ENCODE assay signal across 8 mouse cellular contexts in the genomic region with DNA sequence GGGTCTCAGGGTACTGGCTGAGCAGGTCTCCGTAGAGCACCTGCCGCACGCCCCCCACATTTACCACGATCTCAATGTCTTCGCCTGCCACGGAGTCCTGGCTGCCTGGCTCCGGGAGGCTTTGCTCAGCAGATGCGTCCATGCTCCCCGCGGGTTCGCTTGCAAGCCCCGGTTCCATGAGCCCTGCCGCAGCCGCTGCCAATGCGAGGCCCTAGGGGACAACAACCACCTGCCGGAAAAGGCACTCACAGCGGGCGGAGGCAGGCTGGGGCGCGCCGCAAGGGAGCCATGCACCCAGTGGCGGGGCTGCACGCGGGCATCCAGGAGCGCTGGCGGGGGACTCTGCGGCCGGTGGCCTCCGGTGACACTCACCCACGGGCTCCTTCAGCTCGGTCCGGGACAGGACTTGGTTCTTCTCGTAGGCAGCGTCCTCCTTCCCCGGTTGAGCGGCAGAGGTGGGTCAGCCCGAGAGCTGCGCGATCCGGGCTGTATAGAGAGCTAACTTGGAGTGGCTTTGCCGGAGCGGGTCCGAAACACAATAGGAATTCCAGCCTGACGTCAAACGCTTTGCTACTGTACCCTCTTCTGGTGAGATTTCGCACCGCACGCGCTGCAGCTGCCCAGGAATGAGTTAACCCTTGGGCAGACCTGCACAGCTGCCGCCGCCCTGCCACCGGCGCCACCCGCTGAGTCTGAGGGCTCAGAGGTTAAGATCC. TPM values are rescaled to one million over a fixed set of nuclear protein-coding genes. Genes with fewer than 3 reads are reported as not detected.
DNase-seq lines count a peak whose midpoint lies in the region; ATAC-seq and TF ChIP-seq lines count a peak whose summit lies in the region.

No protein-coding gene starts in this region.

- no peaks in the 10 kb centered on the region for H3K36me3 ChIP-seq in embryonic facial prominence, embryonic 11.5 days (replicated peaks; ENCODE audit: control insufficient read depth, insufficient read depth, low read depth, low read length)
- H3K36me3 ChIP-seq in hindbrain, embryonic 10.5 days = no peaks in the 10 kb centered on the region
- no peaks in the 10 kb centered on the region for H3K36me3 ChIP-seq in liver, postnatal 0 days (replicated peaks; ENCODE audit: insufficient read depth, low read length)

- H3K9me3 ChIP-seq in embryonic facial prominence, embryonic 11.5 days (replicated peaks; ENCODE audit: control insufficient read depth, low read length) = no peaks in the 10 kb centered on the region
- H3K9me3 ChIP-seq in hindbrain, embryonic 10.5 days = no peaks in the 10 kb centered on the region
- H3K9me3 ChIP-seq in liver, postnatal 0 days (ENCODE audit: low read length) = no peaks in the 10 kb centered on the region

- WGBS in embryonic facial prominence, embryonic 11.5 days = under 1% methylated on average over 50 of the region's 54 CpGs
- WGBS in hindbrain, embryonic 10.5 days = under 1% methylated on average over 54 of the region's 54 CpGs
- WGBS in liver, postnatal 0 days (ENCODE audit: insufficient replicate concordance) = 1% methylated on average over 52 of the region's 54 CpGs
- WGBS in olfactory bulb, adult 2 months = 1% methylated on average over 54 of the region's 54 CpGs

- peak overlapping the region; percentile 99 for H3K4me2 ChIP-seq in embryonic facial prominence, embryonic 11.5 days (ENCODE audit: low read depth, low read length)
- peak overlapping the region; percentile 22; the same call in 1 of the 2 replicates for H3K4me2 ChIP-seq in liver, postnatal 0 days (ENCODE audit: low read depth, low read length)

- TF ChIP-seq CTCF in liver, postnatal 0 days (IDR thresholded peaks at IDR 0.05; ENCODE audit: low read depth) = 0 out of 2 replicates have a peak, but pooled peaks have one; percentile 2
- peak; percentile 60 for TF ChIP-seq CTCF in olfactory bulb, adult 2 months (IDR thresholded peaks at IDR 0.05; ENCODE audit: insufficient read depth, low read depth, low read length)

- H3K27ac ChIP-seq in embryonic facial prominence, embryonic 11.5 days (replicated peaks; ENCODE audit: low read depth, low read length) = no peak overlapping the region
- H3K27ac ChIP-seq in hindbrain, embryonic 10.5 days = peak overlapping the region; percentile 83
- no peak overlapping the region for H3K27ac ChIP-seq in liver, postnatal 0 days (ENCODE audit: low read depth)
- H3K27ac ChIP-seq in olfactory bulb, adult 2 months (ENCODE audit: insufficient read depth, low read depth, low read length) = peak overlapping the region; percentile 87

- peak; percentile 81 for TF ChIP-seq POLR2A in olfactory bulb, adult 2 months (IDR thresholded peaks at IDR 0.05; ENCODE audit: insufficient read depth, low read depth, low read length)

- DNase-seq in urinary bladder, adult 2 months (ENCODE audit: low spot score) = peak; percentile 36
- no peak for DNase-seq in urinary bladder, postnatal 36 days (ENCODE audit: low spot score in 2 of 2)
- peak; percentile 82 for DNase-seq in embryonic facial prominence, embryonic 11.5 days (ENCODE audit: low spot score)
- DNase-seq in hindbrain, embryonic 10.5 days (ENCODE audit: low spot score) = peak; percentile 78
- peak; percentile 59 to 76 for DNase-seq in layer of hippocampus, adult 18-20 months (ENCODE audit: low spot score in 2 of 2)
- no peak for DNase-seq in liver, postnatal 0 days
- no peak for DNase-seq in cerebellum, adult 11-12 months

- H3K4me3 ChIP-seq in embryonic facial prominence, embryonic 11.5 days (ENCODE audit: low read depth, low read length) = peak overlapping the region; percentile 52
- H3K4me3 ChIP-seq in hindbrain, embryonic 10.5 days = peak overlapping the region; percentile 68
- H3K4me3 ChIP-seq in liver, postnatal 0 days (ENCODE audit: low read depth, low read length) = no peak overlapping the region
- peak overlapping the region; percentile 61 for H3K4me3 ChIP-seq in olfactory bulb, adult 2 months (ENCODE audit: insufficient read depth, low read depth, low read length)

- TF ChIP-seq EP300 in liver, postnatal 0 days (IDR thresholded peaks at IDR 0.05; ENCODE audit: low read depth) = no peak

- H3K4me1 ChIP-seq in embryonic facial prominence, embryonic 11.5 days (ENCODE audit: control insufficient read depth, insufficient read depth, low read length) = no peaks in the 10 kb centered on the region; the same call in 1 of the 2 replicates
- peaks cover 18% of the 10 kb centered on the region for H3K4me1 ChIP-seq in hindbrain, embryonic 10.5 days (replicated peaks)
- H3K4me1 ChIP-seq in liver, postnatal 0 days (ENCODE audit: insufficient read depth) = no peaks in the 10 kb centered on the region
- no peaks in the 10 kb centered on the region for H3K4me1 ChIP-seq in olfactory bulb, adult 2 months (ENCODE audit: control insufficient read depth, insufficient read depth, low read length)

- H3K9ac ChIP-seq in embryonic facial prominence, embryonic 11.5 days (replicated peaks; ENCODE audit: low read length) = peak overlapping the region; percentile 50
- H3K9ac ChIP-seq in liver, postnatal 0 days (replicated peaks) = no peak overlapping the region

- ATAC-seq in embryonic facial prominence, embryonic 11.5 days (replicated peaks; ENCODE audit: insufficient number of reproducible peaks, low FRiP score, low TSS enrichment, low read depth) = peak; percentile 66; the same call in 1 of the 2 replicates
- no peak for ATAC-seq in liver, postnatal 0 days

- peaks cover 15% of the 10 kb centered on the region for H3K27me3 ChIP-seq in embryonic facial prominence, embryonic 11.5 days (ENCODE audit: control insufficient read depth, insufficient read depth, low read length)
- H3K27me3 ChIP-seq in hindbrain, embryonic 10.5 days (ENCODE audit: insufficient read depth, poor library complexity, severe bottlenecking) = peaks cover 55% of the 10 kb centered on the region
- H3K27me3 ChIP-seq in liver, postnatal 0 days (ENCODE audit: insufficient read depth, low read length) = peaks cover 25% of the 10 kb centered on the region

RNA-seq across cellular contexts. Expression of a gene that starts 0.5 kb away (rescaled TPM):
- polyA plus RNA-seq in urinary bladder, adult 2 months (2012; rRNA removed) = 64.0 and 68.7 TPM in 2 replicates
- polyA plus RNA-seq in embryonic facial prominence, embryonic 11.5 days (2014; fragmentation: Nextera tagmentation; extraction: Ambion mirVana) = 0.52 and 0.86 TPM in 2 replicates
- 0.31 and 0.58 TPM in 2 replicates for polyA plus RNA-seq in hindbrain, embryonic 10.5 days (2016; fragmentation: Nextera tagmentation; extraction: Ambion mirVana)
- total RNA-seq in layer of hippocampus, adult 18-20 months (2021) = 10 to 100 TPM; 41.3 to 53.9 TPM
- 0.14 and 0.17 TPM in 2 replicates for polyA plus RNA-seq in liver, postnatal 0 days (2015; fragmentation: Nextera tagmentation; extraction: Ambion mirVana)
- polyA plus RNA-seq in olfactory bulb, adult 2 months (2012; ENCODE audit: insufficient read depth, insufficient read length, low replicate concordance, missing spikeins) = 128 TPM in 1 of 2 replicates, not detected in the other

Comparison
In these comparisons a context has a peak if more than half of its experiments do, and no peak if none do; other contexts are left out.
1. DNase-seq: peak in urinary bladder, adult 2 months (single experiment), embryonic facial prominence, embryonic 11.5 days (single experiment), hindbrain, embryonic 10.5 days (single experiment) and layer of hippocampus, adult 18-20 months (2 of 2); none in urinary bladder, postnatal 36 days (0 of 2), liver, postnatal 0 days (single experiment) and cerebellum, adult 11-12 months (single experiment).
2. H3K27ac ChIP-seq: peak in hindbrain, embryonic 10.5 days (single experiment) and olfactory bulb, adult 2 months (single experiment); none in embryonic facial prominence, embryonic 11.5 days (single experiment) and liver, postnatal 0 days (single experiment).